Mouse (Mus musculus) neural tube, embryonic 15.5 days (tissue): ENCODE measurements around the gene Gm3402. TPM values are rescaled to one million over a fixed set of nuclear protein-coding genes. Genes with fewer than 3 reads are reported as not detected.
"Not testable (repeated sequence)": the region's sequence is repeated elsewhere in the genome, so short reads cannot be mapped to it uniquely, and the experiment has no call there.

Source experiments
- ATAC-seq: fragments of 200-750 bp; cut with Nextera tagmentation; 2 replicates; pipeline ENCODE4 v1.8.0; 2017; ENCODE audit warnings: mild to moderate bottlenecking, moderate TSS enrichment, moderate library complexity; ENCODE audit not compliant: low FRiP score
- H3K27ac ChIP-seq: fragments of 300-500 bp; sonication (generic); replicated peaks from 2 replicates; pipeline ENCODE4 v1.5.1; 2015; ENCODE audit warnings: mild to moderate bottlenecking, inconsistent platforms
- H3K27me3 ChIP-seq: fragments of 300-500 bp; sonication (generic); replicated peaks from 2 replicates; pipeline ENCODE4 v1.6.1; 2015; ENCODE audit warnings: inconsistent platforms
- H3K36me3 ChIP-seq: fragments of 300-500 bp; sonication (generic); 2 replicates; pipeline ENCODE4 v1.6.1; 2015; ENCODE audit warnings: inconsistent platforms
- H3K4me1 ChIP-seq: fragments of 300-500 bp; sonication (generic); 2 replicates; pipeline ENCODE4 v1.6.1; 2015; ENCODE audit warnings: inconsistent platforms
- H3K4me2 ChIP-seq: fragments of 300-500 bp; sonication (generic); 2 replicates; pipeline ENCODE4 v1.6.1; 2015; ENCODE audit warnings: inconsistent platforms, mild to moderate bottlenecking, moderate library complexity
- H3K4me3 ChIP-seq: fragments of 300-500 bp; sonication (generic); replicated peaks from 2 replicates; pipeline ENCODE4 v1.5.1; 2015; ENCODE audit warnings: mild to moderate bottlenecking, inconsistent platforms
- H3K9ac ChIP-seq: fragments of 300-500 bp; sonication (generic); replicated peaks from 2 replicates; pipeline ENCODE4 v1.6.1; 2015; ENCODE audit warnings: mild to moderate bottlenecking, inconsistent platforms
- H3K9me3 ChIP-seq: fragments of 300-500 bp; sonication (generic); replicated peaks from 2 replicates; pipeline ENCODE4 v1.6.1; 2016; ENCODE audit warnings: inconsistent platforms
- WGBS: fragments of 180-500 bp; shearing (Covaris S2); methylation state at CpG from one replicate; pipeline ENCODE4 v1.1.7; 2015; ENCODE audit warnings: mixed read lengths; 5-methylcytosine and 5-hydroxymethylcytosine counted together
- polyA plus RNA-seq: library from polyadenylated mRNA; unstranded; fragments of >200 nt; fragmentation: Nextera tagmentation; extraction: Ambion mirVana; gene quantifications from 2 replicates; pipeline ENCODE4 v1.2.1, GENCODE M21; 2015

The Gm3402 gene
- polyA plus RNA-seq: not detected in 2 replicates

DNA sequence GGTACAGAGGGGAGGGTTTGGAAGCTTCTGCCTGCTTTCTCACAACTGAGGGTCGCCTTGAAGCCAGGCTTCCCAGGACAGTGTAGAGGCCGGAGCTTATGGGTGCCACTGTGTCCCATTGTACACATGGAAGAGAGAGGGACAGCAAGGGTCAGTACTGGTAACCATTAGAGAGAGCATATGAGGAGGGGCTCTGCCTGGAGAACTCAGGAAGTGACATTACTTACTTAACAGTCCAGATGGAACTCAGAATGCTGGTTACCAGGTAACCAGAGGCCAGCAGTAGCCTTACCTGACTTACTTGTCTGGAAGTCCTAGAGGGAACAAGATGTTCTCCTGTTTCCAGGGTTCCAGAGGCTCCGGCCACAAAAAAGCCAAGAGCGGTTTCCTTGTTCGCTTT, at the start of gene Gm3402:
Gene Gm3402, plus strand, starts transcription at position 301 of the 400 bp plus-strand sequence.
- not testable (repeated sequence) for H3K9me3 ChIP-seq, ATAC-seq, H3K4me3 ChIP-seq, H3K4me1 ChIP-seq, H3K27ac ChIP-seq, H3K27me3 ChIP-seq, H3K4me2 ChIP-seq, H3K9ac ChIP-seq, H3K36me3 ChIP-seq
- WGBS: 100% methylated on average over 1 of the region's 5 CpGs

DNA sequence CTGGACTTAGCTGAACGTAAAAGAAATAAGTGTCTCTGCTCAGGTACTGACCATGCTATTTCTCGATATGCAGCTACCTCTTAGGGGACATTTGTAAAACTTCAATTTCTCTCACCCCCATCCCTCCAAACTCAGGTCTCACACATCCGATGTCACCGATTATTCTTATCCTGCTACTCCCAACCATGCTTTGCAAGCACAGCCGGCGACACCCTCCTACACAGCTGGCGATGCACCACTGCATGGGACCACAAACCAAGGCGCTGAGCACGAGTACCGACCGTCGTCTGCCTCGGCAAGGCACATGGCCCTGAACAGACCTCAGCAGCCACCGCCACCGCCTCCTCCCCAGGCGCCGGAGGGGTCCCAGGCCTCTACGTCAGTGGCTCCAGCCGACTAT, 47.3 kb upstream of the Gm3402 start:
- H3K4me2 ChIP-seq: no peak overlapping the region
- H3K27me3 ChIP-seq: no peaks in the 10 kb centered on the region
- H3K4me3 ChIP-seq: no peak overlapping the region
- H3K4me1 ChIP-seq: no peaks in the 10 kb centered on the region
- H3K9me3 ChIP-seq: no peaks in the 10 kb centered on the region
- no peak overlapping the region for H3K9ac ChIP-seq
- ATAC-seq: no peak
- 96% methylated on average over 19 of the region's 19 CpGs for WGBS
- peaks cover 45% of the 10 kb centered on the region for H3K36me3 ChIP-seq
- no peak overlapping the region for H3K27ac ChIP-seq

DNA sequence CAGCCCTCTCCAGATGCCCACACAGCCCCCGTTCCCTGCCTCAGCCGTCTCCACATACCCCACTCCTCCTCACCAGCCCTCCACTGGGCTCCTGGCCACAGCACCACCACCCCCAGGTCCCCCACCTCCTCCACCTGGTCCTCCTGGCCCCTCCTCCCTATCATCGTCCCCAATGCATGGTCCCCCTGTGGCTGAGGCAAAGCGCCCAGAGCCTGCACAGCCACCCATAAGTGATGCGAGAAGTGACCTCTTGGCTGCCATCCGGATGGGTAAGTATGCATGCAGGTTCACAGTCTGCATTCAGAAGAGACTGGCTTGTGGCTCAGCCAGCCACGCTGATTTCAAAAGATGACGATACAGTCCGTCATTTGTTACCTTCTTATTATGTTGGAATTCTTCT, 45.6 kb upstream of the Gm3402 start:
- Histone ChIP-seq H3K4me1 (no peaks in the 10 kb centered on the region), H3K27ac (no peak overlapping the region), H3K4me3 (no peak overlapping the region), H3K9ac (no peak overlapping the region), H3K9me3 (no peaks in the 10 kb centered on the region), H3K36me3 (peaks cover 40% of the 10 kb centered on the region), H3K27me3 (no peaks in the 10 kb centered on the region), H3K4me2 (no peak overlapping the region)
- no peak for ATAC-seq
- WGBS: 83% methylated on average over 9 of the region's 9 CpGs

DNA sequence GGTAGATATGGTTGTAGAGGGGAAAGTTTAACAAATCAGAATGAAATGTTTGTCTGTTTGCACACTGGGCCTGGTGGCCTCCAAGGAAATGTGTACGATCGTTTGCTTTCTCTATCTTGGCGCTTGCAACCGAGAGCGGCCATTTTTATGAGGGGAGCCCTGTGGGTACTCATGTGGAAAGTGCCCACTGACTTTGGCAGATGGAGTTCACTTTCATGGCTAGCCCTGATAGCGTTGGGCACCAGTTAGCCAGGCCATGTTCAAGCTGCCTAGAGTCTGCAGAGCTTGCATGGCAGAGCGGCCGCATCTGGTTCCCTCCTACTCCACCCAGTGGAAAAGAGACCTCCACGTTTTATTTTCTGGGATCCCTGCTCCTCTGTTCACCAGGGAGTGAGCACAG, 43.1 kb upstream of the Gm3402 start:
- H3K36me3 ChIP-seq: peaks cover 43% of the 10 kb centered on the region
- no peak for ATAC-seq

DNA sequence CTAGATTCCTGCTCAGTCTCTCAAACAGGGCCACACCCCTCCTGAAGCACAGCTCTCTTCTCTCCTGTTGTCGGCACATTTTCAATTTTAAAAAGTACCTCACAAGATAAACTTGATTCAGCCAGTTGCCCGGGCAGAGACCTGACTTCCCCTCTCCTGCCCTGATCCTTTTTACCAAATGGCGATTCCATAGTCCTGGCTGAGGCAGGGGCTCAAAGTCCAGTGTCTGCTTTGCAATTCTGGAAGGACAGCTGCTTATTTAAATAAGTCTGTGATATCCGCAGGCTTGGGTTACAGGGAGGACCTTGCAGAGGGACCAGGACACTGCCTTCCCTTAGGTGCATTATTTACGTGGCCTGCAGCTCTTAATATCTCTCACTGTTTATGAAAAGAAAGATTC, 42.6 kb upstream of the Gm3402 start:
- H3K4me2 ChIP-seq: no peak overlapping the region
- no peaks in the 10 kb centered on the region for H3K27me3 ChIP-seq
- H3K4me3 ChIP-seq: no peak overlapping the region
- H3K9ac ChIP-seq: no peak overlapping the region
- H3K27ac ChIP-seq: no peak overlapping the region
- no peak for ATAC-seq
- peaks cover 38% of the 10 kb centered on the region for H3K36me3 ChIP-seq
- H3K9me3 ChIP-seq: no peaks in the 10 kb centered on the region
- no peaks in the 10 kb centered on the region for H3K4me1 ChIP-seq
- 87% methylated on average over 5 of the region's 5 CpGs for WGBS

More for the DNA sequence above, 43.1 kb upstream of the Gm3402 start:
- H3K9ac ChIP-seq: no peak overlapping the region
- H3K9me3 ChIP-seq: no peaks in the 10 kb centered on the region
- WGBS: 86% methylated on average over 9 of the region's 9 CpGs
- H3K4me2 ChIP-seq: no peak overlapping the region
- no peaks in the 10 kb centered on the region for H3K4me1 ChIP-seq
- H3K27me3 ChIP-seq: no peaks in the 10 kb centered on the region
- no peak overlapping the region for H3K4me3 ChIP-seq
- no peak overlapping the region for H3K27ac ChIP-seq

DNA sequence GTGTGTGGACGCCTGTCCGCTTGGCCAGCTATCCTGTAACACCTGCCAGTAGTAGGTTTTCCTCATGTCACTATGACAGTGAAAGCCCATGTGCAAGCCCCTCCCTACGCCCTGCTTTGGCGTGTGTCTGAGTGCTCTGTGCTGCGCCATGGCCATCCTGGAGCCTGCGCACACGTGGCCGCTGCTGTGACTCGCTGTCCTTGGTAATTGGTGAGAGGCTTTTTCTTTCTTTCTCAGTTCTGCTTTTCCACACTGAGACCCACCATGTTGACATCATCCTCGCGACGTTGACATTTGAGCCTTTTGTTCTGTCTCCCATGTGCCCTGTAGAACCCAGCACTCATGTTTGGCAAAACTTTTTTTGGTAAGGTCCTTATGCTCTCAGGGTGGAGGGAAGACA, 42.1 kb upstream of the Gm3402 start:
- Histone ChIP-seq H3K9ac (no peak overlapping the region), H3K9me3 (no peaks in the 10 kb centered on the region), H3K4me2 (no peak overlapping the region), H3K27me3 (no peaks in the 10 kb centered on the region), H3K36me3 (peaks cover 36% of the 10 kb centered on the region), H3K27ac (no peak overlapping the region), H3K4me3 (no peak overlapping the region), H3K4me1 (no peaks in the 10 kb centered on the region)
- ATAC-seq: no peak
- WGBS: 94% methylated on average over 12 of the region's 12 CpGs

DNA sequence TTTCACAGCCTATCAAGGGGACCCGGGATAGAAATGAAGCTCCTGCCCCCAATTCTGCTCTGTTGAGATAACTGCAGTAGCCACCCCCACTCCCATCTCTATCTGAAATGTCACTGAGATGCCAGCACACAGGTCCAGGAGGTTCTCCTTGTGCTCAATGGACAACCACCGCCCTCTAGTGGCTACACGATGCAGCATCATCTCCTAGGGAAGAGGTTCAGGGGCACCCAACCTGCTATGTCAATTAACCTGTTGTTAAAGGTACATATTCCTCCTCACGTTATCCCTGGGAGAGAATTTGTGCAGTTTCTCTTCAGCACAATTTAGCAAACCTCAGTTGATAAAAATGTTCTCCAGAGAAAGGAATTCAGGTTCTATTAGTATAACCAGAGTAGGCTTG, 34.4 kb upstream of the Gm3402 start:
- H3K4me1 ChIP-seq, ATAC-seq, H3K27me3 ChIP-seq, H3K4me3 ChIP-seq, H3K9ac ChIP-seq, H3K27ac ChIP-seq, H3K4me2 ChIP-seq, H3K36me3 ChIP-seq, H3K9me3 ChIP-seq: not testable (repeated sequence)
- 17% methylated on average over 4 of the region's 4 CpGs for WGBS

DNA sequence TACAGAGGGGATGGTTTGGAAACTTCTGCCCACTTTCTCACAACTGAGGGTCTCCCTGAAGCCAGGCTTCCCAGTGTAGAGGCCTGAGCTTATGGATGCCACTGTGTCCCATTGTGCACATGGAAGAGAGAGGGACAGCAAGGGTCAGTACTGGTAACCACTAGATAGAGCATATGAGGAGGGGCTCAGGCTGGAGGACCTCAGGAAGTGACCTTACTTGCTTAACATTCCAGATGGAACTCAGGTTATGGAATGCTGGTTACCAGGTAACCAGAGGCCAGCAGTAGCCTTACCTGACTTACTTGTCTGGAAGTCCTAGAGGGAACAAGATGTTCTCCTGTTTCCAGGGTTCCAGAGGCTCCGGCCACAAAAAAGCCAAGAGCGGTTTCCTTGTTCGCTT, 32.3 kb upstream of the Gm3402 start, which contains the start of gene Gm6408:
Gene Gm6408, plus strand, starts transcription at position 301 of the 400 bp plus-strand sequence.
- H3K4me2 ChIP-seq, H3K4me1 ChIP-seq, ATAC-seq, H3K27ac ChIP-seq, H3K27me3 ChIP-seq, H3K9ac ChIP-seq, H3K4me3 ChIP-seq, H3K9me3 ChIP-seq, H3K36me3 ChIP-seq: not testable (repeated sequence)
- 96% methylated on average over 3 of the region's 3 CpGs for WGBS

DNA sequence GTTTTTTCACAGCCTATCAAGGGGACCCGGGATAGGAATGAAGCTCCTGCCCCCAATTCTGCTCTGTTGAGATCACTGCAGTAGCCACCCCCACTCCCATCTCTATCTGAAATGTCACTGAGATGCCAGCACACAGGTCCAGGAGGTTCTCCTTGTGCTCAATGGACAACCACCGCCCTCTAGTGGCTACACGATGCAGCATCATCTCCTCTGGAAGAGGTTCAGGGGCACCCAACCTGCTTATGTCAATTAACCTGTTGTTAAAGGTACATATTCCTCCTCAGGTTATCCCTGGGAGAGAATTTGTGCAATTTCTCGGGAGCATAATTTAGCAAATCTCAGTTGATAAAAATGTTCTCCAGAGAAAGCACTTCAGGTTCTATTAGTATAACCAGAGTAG, 25.0 kb upstream of the Gm3402 start:
- not testable (repeated sequence) for H3K4me3 ChIP-seq, H3K27me3 ChIP-seq, ATAC-seq, H3K27ac ChIP-seq, H3K36me3 ChIP-seq, H3K4me2 ChIP-seq, H3K9ac ChIP-seq, H3K4me1 ChIP-seq, H3K9me3 ChIP-seq
- 10% methylated on average over 3 of the region's 4 CpGs for WGBS

DNA sequence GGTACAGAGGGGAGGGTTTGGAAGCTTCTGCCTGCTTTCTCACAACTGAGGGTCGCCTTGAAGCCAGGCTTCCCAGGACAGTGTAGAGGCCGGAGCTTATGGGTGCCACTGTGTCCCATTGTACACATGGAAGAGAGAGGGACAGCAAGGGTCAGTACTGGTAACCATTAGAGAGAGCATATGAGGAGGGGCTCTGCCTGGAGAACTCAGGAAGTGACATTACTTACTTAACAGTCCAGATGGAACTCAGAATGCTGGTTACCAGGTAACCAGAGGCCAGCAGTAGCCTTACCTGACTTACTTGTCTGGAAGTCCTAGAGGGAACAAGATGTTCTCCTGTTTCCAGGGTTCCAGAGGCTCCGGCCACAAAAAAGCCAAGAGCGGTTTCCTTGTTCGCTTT, 22.9 kb upstream of the Gm3402 start, which contains the start of gene Gm6370:
Gene Gm6370, plus strand, starts transcription at position 301 of the 400 bp plus-strand sequence.
- not testable (repeated sequence) for H3K4me2 ChIP-seq, H3K9ac ChIP-seq, H3K27ac ChIP-seq, ATAC-seq, H3K4me3 ChIP-seq, H3K4me1 ChIP-seq, H3K36me3 ChIP-seq, H3K27me3 ChIP-seq, H3K9me3 ChIP-seq
- no CpG with 5 or more reads among the region's 5 CpGs for WGBS

DNA sequence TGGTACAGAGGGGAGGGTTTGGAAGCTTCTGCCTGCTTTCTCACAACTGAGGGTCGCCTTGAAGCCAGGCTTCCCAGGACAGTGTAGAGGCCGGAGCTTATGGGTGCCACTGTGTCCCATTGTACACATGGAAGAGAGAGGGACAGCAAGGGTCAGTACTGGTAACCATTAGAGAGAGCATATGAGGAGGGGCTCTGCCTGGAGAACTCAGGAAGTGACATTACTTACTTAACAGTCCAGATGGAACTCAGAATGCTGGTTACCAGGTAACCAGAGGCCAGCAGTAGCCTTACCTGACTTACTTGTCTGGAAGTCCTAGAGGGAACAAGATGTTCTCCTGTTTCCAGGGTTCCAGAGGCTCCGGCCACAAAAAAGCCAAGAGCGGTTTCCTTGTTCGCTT, 11.8 kb upstream of the Gm3402 start, which contains the start of gene 4930449I24Rik:
Gene 4930449I24Rik, plus strand, starts transcription at position 301 of the 400 bp plus-strand sequence.
- not testable (repeated sequence) for H3K4me3 ChIP-seq, ATAC-seq
- WGBS: no CpG with 5 or more reads among the region's 5 CpGs

DNA sequence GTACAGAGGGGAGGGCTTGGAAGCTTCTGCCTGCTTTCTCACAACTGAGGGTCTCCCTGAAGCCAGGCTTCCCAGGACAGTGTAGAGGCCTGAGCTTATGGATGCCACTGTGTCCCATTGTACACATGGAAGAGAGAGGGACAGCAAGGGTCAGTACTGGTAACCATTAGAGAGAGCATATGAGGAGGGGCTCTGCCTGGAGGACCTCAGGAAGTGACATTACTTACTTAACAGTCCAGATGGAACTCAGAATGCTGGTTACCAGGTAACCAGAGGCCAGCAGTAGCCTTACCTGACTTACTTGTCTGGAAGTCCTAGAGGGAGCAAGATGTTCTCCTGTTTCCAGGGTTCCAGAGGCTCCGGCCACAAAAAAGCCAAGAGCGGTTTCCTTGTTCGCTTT, 11.6 kb downstream of the Gm3402 start, which contains the start of gene Gm3404:
Gene Gm3404, plus strand, starts transcription at position 301 of the 400 bp plus-strand sequence.
- WGBS: 95% methylated on average over 3 of the region's 3 CpGs
- ATAC-seq, H3K9me3 ChIP-seq, H3K36me3 ChIP-seq, H3K9ac ChIP-seq, H3K27ac ChIP-seq, H3K4me3 ChIP-seq, H3K27me3 ChIP-seq, H3K4me1 ChIP-seq, H3K4me2 ChIP-seq: not testable (repeated sequence)

More for the DNA sequence above, 11.8 kb upstream of the Gm3402 start, which contains the start of gene 4930449I24Rik:
- H3K4me1 ChIP-seq, H3K9me3 ChIP-seq, H3K4me2 ChIP-seq, H3K27me3 ChIP-seq, H3K9ac ChIP-seq, H3K27ac ChIP-seq, H3K36me3 ChIP-seq: not testable (repeated sequence)

DNA sequence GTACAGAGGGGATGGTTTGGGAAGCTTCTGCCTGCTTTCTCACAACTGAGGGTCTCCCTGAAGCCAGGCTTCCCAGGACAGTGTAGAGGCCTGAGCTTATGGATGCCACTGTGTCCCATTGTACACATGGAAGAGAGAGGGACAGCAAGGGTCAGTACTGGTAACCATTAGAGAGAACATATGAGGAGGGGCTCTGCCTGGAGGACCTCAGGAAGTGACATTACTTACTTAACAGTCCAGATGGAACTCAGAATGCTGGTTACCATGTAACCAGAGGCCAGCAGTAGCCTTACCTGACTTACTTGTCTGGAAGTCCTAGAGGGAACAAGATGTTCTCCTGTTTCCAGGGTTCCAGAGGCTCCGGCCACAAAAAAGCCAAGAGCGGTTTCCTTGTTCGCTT, 23.4 kb downstream of the Gm3402 start, which contains the start of gene Gm3409:
Gene Gm3409, plus strand, starts transcription at position 301 of the 400 bp plus-strand sequence.
- H3K27me3 ChIP-seq, H3K9me3 ChIP-seq, H3K36me3 ChIP-seq, ATAC-seq, H3K27ac ChIP-seq, H3K4me3 ChIP-seq, H3K4me2 ChIP-seq, H3K9ac ChIP-seq, H3K4me1 ChIP-seq: not testable (repeated sequence)
- WGBS: no CpG with 5 or more reads among the region's 3 CpGs
